Mouse (Mus musculus) embryonic fibroblast, embryonic 13.5 days (primary cell): ENCODE results near the gene Pirt.

ENCODE experiments used
- CTCF ChIP-seq: IDR thresholded peaks from 2 replicates; pipeline ENCODE4 v1.5.1; 2011; ENCODE audit warnings: mild to moderate bottlenecking, control low read depth, low read length, moderate library complexity, borderline replicate concordance; ENCODE audit not compliant: insufficient read depth
- POLR2A ChIP-seq: IDR thresholded peaks from 2 replicates; pipeline ENCODE4 v1.6.1; 2011; ENCODE audit warnings: low read depth, mild to moderate bottlenecking, control low read depth, low read length, moderate library complexity

- TF ChIP-seq CTCF = no peak
- no peak for TF ChIP-seq POLR2A
Observed at GRCm38 (mm10) chr11:66960797-66961196, 49.0 kb downstream of the Pirt start.
